Mouse (Mus musculus) limb, embryonic 12.5 days (tissue): ENCODE measurements around the gene B9d2. TPM values are rescaled to one million over a fixed set of nuclear protein-coding genes. Genes with fewer than 3 reads are reported as not detected.

Experiments used
- ATAC-seq: fragments of 200-750 bp; cut with Nextera tagmentation; 2 replicates; pipeline ENCODE4 v1.8.0; 2017; ENCODE audit warnings: low read depth, moderate TSS enrichment; ENCODE audit not compliant: insufficient number of reproducible peaks, insufficient read depth, low FRiP score, low TSS enrichment
- H3K27ac ChIP-seq: fragments of 300-500 bp; sonication (generic); 2 replicates; pipeline ENCODE4 v1.5.1; 2016; ENCODE audit warnings: mild to moderate bottlenecking, moderate library complexity
- H3K27me3 ChIP-seq: fragments of 300-500 bp; sonication (generic); 2 replicates; pipeline ENCODE4 v1.6.1; 2016; ENCODE audit warnings: mild to moderate bottlenecking, moderate library complexity
- H3K36me3 ChIP-seq: fragments of 300-500 bp; sonication (generic); 2 replicates; pipeline ENCODE4 v1.6.1; 2016; ENCODE audit warnings: mild to moderate bottlenecking, moderate library complexity
- H3K4me1 ChIP-seq: fragments of 300-500 bp; sonication (generic); replicated peaks from 2 replicates; pipeline ENCODE4 v1.6.1; 2016
- H3K4me2 ChIP-seq: fragments of 300-500 bp; sonication (generic); 2 replicates; pipeline ENCODE4 v1.6.1; 2016; ENCODE audit warnings: mild to moderate bottlenecking, moderate library complexity
- H3K4me3 ChIP-seq: fragments of 300-500 bp; sonication (generic); replicated peaks from 2 replicates; pipeline ENCODE4 v1.5.1; 2016; ENCODE audit warnings: mild to moderate bottlenecking
- H3K9ac ChIP-seq: fragments of 300-500 bp; sonication (generic); replicated peaks from 2 replicates; pipeline ENCODE4 v1.6.1; 2016; ENCODE audit warnings: mild to moderate bottlenecking, moderate library complexity
- H3K9me3 ChIP-seq: fragments of 300-500 bp; sonication (generic); 2 replicates; pipeline ENCODE4 v1.6.1; 2016; ENCODE audit warnings: mild to moderate bottlenecking, moderate library complexity
- WGBS: fragments of 180-500 bp; shearing (Covaris S2); methylation state at CpG from one replicate; pipeline ENCODE4 v1.1.7; 2016; 5-methylcytosine and 5-hydroxymethylcytosine counted together
- polyA plus RNA-seq: library from polyadenylated mRNA; unstranded; fragments of >200 nt; fragmentation: Nextera tagmentation; extraction: Ambion mirVana; gene quantifications from 2 replicates; pipeline ENCODE4 v1.2.1, GENCODE M21; 2016

B9d2 gene
- 30.4 and 30.5 TPM in 2 replicates for polyA plus RNA-seq

DNA sequence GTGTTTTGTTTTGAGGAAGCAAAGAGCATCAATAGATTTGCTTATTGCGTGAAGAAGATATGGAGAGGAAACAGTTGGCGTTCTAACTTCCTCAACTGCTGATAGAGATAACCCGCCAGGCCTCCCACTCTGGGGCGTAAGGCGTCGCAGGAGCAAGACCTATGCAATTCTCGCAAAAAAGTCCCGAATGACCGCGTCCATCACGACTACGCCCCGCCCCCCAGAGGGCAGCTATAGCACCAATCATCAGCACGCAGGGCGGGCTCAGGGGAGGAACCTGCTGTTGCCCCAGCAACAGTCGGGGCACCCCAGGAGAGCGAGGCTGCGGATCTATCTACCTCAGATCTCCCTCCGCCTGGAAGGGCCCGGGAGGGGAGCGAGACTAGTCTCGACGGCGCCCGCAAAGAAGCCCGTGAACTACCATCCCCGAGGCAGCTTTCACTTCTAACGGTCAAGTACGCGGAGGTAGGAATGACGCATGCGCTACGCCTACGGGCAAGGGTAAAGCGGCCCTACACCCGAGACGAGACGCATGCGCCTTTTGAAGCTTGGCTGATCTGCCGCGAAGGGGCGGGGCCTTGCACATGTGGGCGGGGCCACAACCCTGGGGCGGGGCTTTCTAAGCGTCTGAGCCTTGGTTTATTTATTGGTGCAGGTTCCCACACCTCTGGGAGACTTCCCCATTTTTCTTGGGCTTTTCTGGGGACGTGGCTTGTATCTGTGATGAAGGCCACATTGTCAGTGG is at the start of gene B9d2:
TSS of gene B9d2 (plus strand) at position 267 of the 745 bp plus-strand sequence.
- peak; percentile 93 for ATAC-seq
- peak within 1 kb of the TSS; percentile 61 for H3K4me3 ChIP-seq
- peak within 1 kb of the TSS; percentile 60; the same call in 1 of the 2 replicates for H3K9ac ChIP-seq
- H3K36me3 ChIP-seq, result no peaks in the 10 kb centered on the region
- H3K4me1 ChIP-seq, result peaks cover 4% of the 10 kb centered on the region; the same call in 1 of the 2 replicates
- peaks cover 41% of the 10 kb centered on the region for H3K27me3 ChIP-seq
- H3K9me3 ChIP-seq, result no peaks in the 10 kb centered on the region
- H3K4me2 ChIP-seq, result peak within 1 kb of the TSS; percentile 59
- peak within 1 kb of the TSS; percentile 94 for H3K27ac ChIP-seq
- WGBS, result under 1% methylated on average over 46 of the region's 46 CpGs

DNA sequence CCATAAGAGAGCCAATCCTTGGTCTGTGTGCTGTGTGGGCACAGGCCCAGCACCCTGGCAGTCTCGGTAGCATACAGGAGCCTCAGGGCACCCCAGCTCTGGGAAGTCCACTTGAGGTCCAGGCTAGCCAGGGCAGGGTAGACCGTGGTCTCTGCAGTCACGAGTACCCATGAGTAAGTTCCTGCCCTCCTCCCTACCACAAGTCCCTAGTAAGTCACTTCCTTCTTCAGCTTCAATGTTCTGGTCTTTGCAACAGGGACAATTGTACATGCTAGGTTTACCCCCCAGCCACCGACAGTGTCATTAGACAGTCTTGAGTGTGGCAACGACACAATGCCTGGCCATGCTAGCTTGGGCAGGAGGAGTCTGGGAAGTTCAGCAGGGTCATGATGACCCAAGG is 47.9 kb upstream of the B9d2 start:
- H3K27me3 ChIP-seq, result peaks cover 16% of the 10 kb centered on the region
- no peak for ATAC-seq
- H3K4me1 ChIP-seq, result peaks cover 5% of the 10 kb centered on the region
- H3K9ac ChIP-seq, result no peak overlapping the region
- WGBS, result 88% methylated on average over 5 of the region's 5 CpGs
- no peak overlapping the region for H3K4me3 ChIP-seq
- H3K27ac ChIP-seq, result no peak overlapping the region
- H3K4me2 ChIP-seq, result no peak overlapping the region
- peaks cover 71% of the 10 kb centered on the region for H3K36me3 ChIP-seq
- no peaks in the 10 kb centered on the region for H3K9me3 ChIP-seq

DNA sequence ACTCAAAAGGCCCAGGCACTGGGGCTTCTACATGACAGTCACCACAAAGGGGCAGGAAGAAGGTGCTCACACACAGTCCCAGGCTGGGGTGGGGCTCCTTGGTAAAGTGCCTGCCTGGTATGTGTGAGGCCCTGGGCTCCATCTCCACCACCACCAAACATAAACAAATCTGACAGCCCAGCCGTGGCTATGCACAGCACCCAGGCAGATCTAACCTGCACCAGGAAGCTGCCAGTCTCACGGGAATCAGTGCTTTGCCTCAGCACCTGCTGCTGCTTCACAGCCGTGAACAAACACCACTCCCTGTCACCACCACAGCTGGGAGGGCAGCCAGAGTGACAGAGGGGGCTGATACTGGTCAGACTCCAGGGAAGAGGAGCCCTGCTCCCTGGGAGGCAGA is 44.2 kb upstream of the B9d2 start:
- Histone ChIP-seq H3K4me3 (no peak overlapping the region), H3K9ac (no peak overlapping the region), H3K36me3 (peaks cover 76% of the 10 kb centered on the region), H3K4me2 (no peak overlapping the region), H3K27me3 (no peaks in the 10 kb centered on the region), H3K27ac (no peak overlapping the region), H3K4me1 (no peaks in the 10 kb centered on the region), H3K9me3 (no peaks in the 10 kb centered on the region)
- WGBS, result 47% methylated on average over 3 of the region's 3 CpGs
- ATAC-seq, result no peak

DNA sequence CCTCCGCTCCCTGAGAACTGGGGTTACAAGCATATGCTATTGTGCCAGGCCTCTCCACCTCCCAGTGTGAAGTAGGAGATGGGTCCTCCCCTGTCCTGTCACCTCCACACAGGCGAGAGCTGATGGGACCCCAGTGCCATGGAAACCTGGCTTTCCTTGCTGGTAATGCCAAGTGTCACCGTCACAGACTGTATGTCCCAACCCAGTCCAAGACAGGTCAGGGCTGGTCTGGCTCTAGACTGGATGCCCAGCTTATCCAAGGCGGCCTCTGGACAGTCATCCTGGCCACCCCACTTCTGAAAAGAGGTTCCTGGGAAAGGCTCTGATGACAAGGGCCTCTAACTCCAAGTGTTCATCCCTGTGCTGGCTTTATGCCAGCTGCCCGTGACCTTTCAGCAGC is 43.5 kb upstream of the B9d2 start:
- Histone ChIP-seq H3K4me3 (no peak overlapping the region), H3K4me1 (no peaks in the 10 kb centered on the region), H3K4me2 (no peak overlapping the region), H3K36me3 (peaks cover 73% of the 10 kb centered on the region), H3K9me3 (no peaks in the 10 kb centered on the region), H3K27ac (no peak overlapping the region), H3K27me3 (no peaks in the 10 kb centered on the region), H3K9ac (no peak overlapping the region)
- WGBS, result 85% methylated on average over 5 of the region's 5 CpGs
- no peak for ATAC-seq

GRCm38 (mm10) chr7:25639754-25640153 is 40.8 kb upstream of the B9d2 start:
- Histone ChIP-seq H3K4me2 (no peak overlapping the region), H3K36me3 (peaks cover 56% of the 10 kb centered on the region), H3K4me3 (no peak overlapping the region), H3K4me1 (no peaks in the 10 kb centered on the region), H3K27ac (no peak overlapping the region), H3K27me3 (no peaks in the 10 kb centered on the region), H3K9ac (no peak overlapping the region), H3K9me3 (no peaks in the 10 kb centered on the region)
- WGBS, result 95% methylated on average over 4 of the region's 4 CpGs
- no peak for ATAC-seq

GRCm38 (mm10) chr7:25644136-25644535 is 36.4 kb upstream of the B9d2 start:
- no peaks in the 10 kb centered on the region for H3K4me1 ChIP-seq
- H3K9me3 ChIP-seq, result no peaks in the 10 kb centered on the region
- H3K36me3 ChIP-seq, result peaks cover 18% of the 10 kb centered on the region
- no peaks in the 10 kb centered on the region for H3K27me3 ChIP-seq
- H3K27ac ChIP-seq, result no peak overlapping the region
- no peak overlapping the region for H3K9ac ChIP-seq
- H3K4me3 ChIP-seq, result no peak overlapping the region
- no peak overlapping the region for H3K4me2 ChIP-seq
- WGBS, result 75% methylated on average over 10 of the region's 10 CpGs
- ATAC-seq, result no peak

GRCm38 (mm10) chr7:25644631-25645030 is 35.9 kb upstream of the B9d2 start:
- Histone ChIP-seq H3K9ac (no peak overlapping the region), H3K4me2 (no peak overlapping the region), H3K27ac (no peak overlapping the region), H3K4me1 (no peaks in the 10 kb centered on the region), H3K9me3 (no peaks in the 10 kb centered on the region), H3K27me3 (no peaks in the 10 kb centered on the region), H3K36me3 (peaks cover 13% of the 10 kb centered on the region), H3K4me3 (no peak overlapping the region)
- WGBS, result 83% methylated on average over 4 of the region's 4 CpGs
- no peak for ATAC-seq

DNA sequence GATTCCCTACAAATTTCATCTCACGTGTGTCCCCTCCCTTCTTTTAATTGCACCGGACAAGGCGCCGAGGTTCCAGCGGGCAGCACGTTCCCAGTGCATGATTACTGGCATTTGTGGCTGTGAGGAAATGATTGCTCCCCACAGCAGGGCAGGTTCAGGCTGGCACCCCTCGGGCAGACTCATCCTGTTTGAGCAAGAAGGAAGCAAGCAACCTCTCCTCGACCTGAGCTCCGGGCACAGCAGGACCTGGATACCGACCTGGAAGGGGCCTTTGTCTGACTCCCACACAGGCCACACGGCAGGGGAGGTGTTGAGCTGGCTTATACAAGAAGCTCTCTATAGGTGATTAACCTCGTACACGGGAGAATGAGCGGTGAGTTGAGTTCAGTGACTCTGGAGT is 35.5 kb upstream of the B9d2 start:
- no peak overlapping the region for H3K4me3 ChIP-seq
- H3K9ac ChIP-seq, result no peak overlapping the region
- H3K4me2 ChIP-seq, result no peak overlapping the region
- H3K36me3 ChIP-seq, result peaks cover 9% of the 10 kb centered on the region
- no peaks in the 10 kb centered on the region for H3K9me3 ChIP-seq
- no peaks in the 10 kb centered on the region for H3K27me3 ChIP-seq
- WGBS, result 67% methylated on average over 14 of the region's 14 CpGs
- no peak overlapping the region for H3K27ac ChIP-seq
- no peak for ATAC-seq
- no peaks in the 10 kb centered on the region for H3K4me1 ChIP-seq

DNA sequence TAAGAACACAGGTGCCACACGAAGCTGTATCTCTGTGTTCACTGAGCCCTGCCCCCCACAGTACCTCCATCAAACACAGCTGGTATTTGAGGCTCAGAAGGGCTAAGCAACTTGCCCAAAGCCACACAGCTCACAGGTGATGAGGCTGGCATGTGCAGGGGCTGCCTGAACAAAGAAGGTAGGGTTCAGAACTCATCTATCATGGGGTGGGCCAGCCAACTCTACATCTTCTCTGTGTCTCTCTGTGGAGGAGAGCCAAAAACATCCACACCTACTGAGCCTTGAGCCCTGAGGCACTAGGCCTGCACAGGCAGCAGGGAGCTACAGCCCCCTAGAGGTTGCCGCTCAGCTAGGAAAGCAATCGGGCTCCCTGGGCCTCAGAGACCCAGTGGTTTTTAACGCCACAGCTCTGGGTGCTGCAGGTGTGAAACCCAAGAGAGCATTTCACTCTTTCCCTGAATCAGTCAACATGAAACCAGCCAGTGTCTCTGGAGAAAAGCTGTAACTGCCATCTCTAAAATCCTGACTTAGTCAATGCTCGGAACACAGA is 32.9 kb upstream of the B9d2 start:
- Histone ChIP-seq H3K4me2 (no peak overlapping the region), H3K36me3 (0 out of 2 replicates have a peak, but pooled peaks cover 5% of the 10 kb centered on the region), H3K27ac (no peak overlapping the region), H3K9me3 (no peaks in the 10 kb centered on the region), H3K4me1 (no peaks in the 10 kb centered on the region), H3K9ac (no peak overlapping the region), H3K4me3 (no peak overlapping the region), H3K27me3 (no peaks in the 10 kb centered on the region)
- WGBS, result 46% methylated on average over 5 of the region's 5 CpGs
- no peak for ATAC-seq

- Histone ChIP-seq H3K4me1 (no peaks in the 10 kb centered on the region), H3K4me3 (no peak overlapping the region), H3K27me3 (no peaks in the 10 kb centered on the region), H3K9ac (no peak overlapping the region), H3K4me2 (no peak overlapping the region), H3K36me3 (peaks cover 10% of the 10 kb centered on the region; the same call in 1 of the 2 replicates), H3K27ac (no peak overlapping the region), H3K9me3 (no peaks in the 10 kb centered on the region)
- 88% methylated on average over 5 of the region's 5 CpGs for WGBS
- ATAC-seq, result no peak
These were observed 30.7 kb upstream of the B9d2 start for GRCm38 (mm10) chr7:25649839-25650238.

DNA sequence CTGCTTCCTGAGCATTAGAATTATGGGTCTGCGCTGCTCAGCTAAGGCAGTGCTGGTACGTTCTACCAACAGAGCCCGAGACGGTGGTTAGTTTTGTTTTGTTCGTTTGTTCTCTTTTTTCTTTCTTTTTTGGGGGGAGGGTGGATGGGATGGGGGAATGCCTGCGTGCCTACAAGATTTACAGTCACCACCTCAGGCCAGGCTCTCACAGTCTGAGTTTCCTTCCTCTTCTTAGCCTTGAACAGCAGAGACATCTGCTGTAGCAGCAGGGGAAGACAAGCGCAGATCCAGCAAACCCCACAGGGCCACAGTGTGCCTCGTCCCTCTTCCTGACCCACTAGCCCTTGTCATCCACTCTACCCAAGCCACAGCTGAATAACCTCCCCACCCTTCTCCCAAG is 29.3 kb upstream of the B9d2 start:
- H3K9ac ChIP-seq, result no peak overlapping the region
- H3K4me3 ChIP-seq, result no peak overlapping the region
- H3K27ac ChIP-seq, result no peak overlapping the region
- H3K27me3 ChIP-seq, result no peaks in the 10 kb centered on the region
- WGBS, result 90% methylated on average over 8 of the region's 8 CpGs
- H3K36me3 ChIP-seq, result peaks cover 10% of the 10 kb centered on the region; the same call in 1 of the 2 replicates
- no peak overlapping the region for H3K4me2 ChIP-seq
- no peaks in the 10 kb centered on the region for H3K4me1 ChIP-seq
- no peaks in the 10 kb centered on the region for H3K9me3 ChIP-seq
- ATAC-seq, result no peak
